Mouse (Mus musculus): ENCODE measurements around the gene Snx32. TPM values are rescaled to one million over a fixed set of nuclear protein-coding genes. Genes with fewer than 3 reads are reported as not detected.

The Snx32 gene
- polyA plus RNA-seq, 1 experiment = 34.1 TPM

GRCm38 (mm10) chr19:5459896-5460295 lies 50.4 kb downstream of the Snx32 start:
- Histone ChIP-seq H3K4me1 (ENCODE audit: control insufficient read depth, insufficient read depth, low read length) (peaks cover 14% of the 10 kb centered on the region), H3K4me3 (ENCODE audit: insufficient read depth, low read length) (peak overlapping the region; percentile 80), H3K27ac (ENCODE audit: insufficient read depth, low read depth, low read length) (0 out of 2 replicates have a peak overlapping the region, but pooled peaks have one; percentile 25)
- TF ChIP-seq CTCF (IDR thresholded peaks at IDR 0.05; ENCODE audit: low read depth, low read length) (no peak), POLR2A (IDR thresholded peaks at IDR 0.05; ENCODE audit: borderline replicate concordance, low read depth, low read length) (no peak)

- H3K4me3 ChIP-seq (ENCODE audit: insufficient read depth, low read length) = no peak overlapping the region
- H3K27ac ChIP-seq (ENCODE audit: insufficient read depth, low read depth, low read length) = no peak overlapping the region
- TF ChIP-seq POLR2A (IDR thresholded peaks at IDR 0.05; ENCODE audit: borderline replicate concordance, low read depth, low read length) (no peak), CTCF (IDR thresholded peaks at IDR 0.05; ENCODE audit: low read depth, low read length) (no peak)
- H3K4me1 ChIP-seq (ENCODE audit: control insufficient read depth, insufficient read depth, low read length) = peaks cover 14% of the 10 kb centered on the region
Observed at GRCm38 (mm10) chr19:5459019-5459418, 51.3 kb downstream of the Snx32 start.

- TF ChIP-seq POLR2A (IDR thresholded peaks at IDR 0.05; ENCODE audit: borderline replicate concordance, low read depth, low read length) (no peak), CTCF (IDR thresholded peaks at IDR 0.05; ENCODE audit: low read depth, low read length) (0 out of 2 replicates have a peak, but pooled peaks have one; percentile 19)
- Histone ChIP-seq H3K27ac (ENCODE audit: insufficient read depth, low read depth, low read length) (peak within 1 kb of the TSS; percentile 53), H3K4me1 (ENCODE audit: control insufficient read depth, insufficient read depth, low read length) (peaks cover 14% of the 10 kb centered on the region), H3K4me3 (ENCODE audit: insufficient read depth, low read length) (peak within 1 kb of the TSS; percentile 95)
Observed at GRCm38 (mm10) chr19:5457746-5458442, 52.4 kb downstream of the Snx32 start, which contains the start of gene Ccdc85b. Ccdc85b (minus strand) TSS chr19:5457894.

GRCm38 (mm10) chr19:5456922-5457745 lies 53.2 kb downstream of the Snx32 start:
- H3K4me3 ChIP-seq (ENCODE audit: insufficient read depth, low read length) = peak overlapping the region; percentile 95
- peak overlapping the region; percentile 53 for H3K27ac ChIP-seq (ENCODE audit: insufficient read depth, low read depth, low read length)
- TF ChIP-seq CTCF (IDR thresholded peaks at IDR 0.05; ENCODE audit: low read depth, low read length) = no peak
- TF ChIP-seq POLR2A (IDR thresholded peaks at IDR 0.05; ENCODE audit: borderline replicate concordance, low read depth, low read length) = peak; percentile 57; the same call in 1 of the 2 replicates
- peaks cover 14% of the 10 kb centered on the region for H3K4me1 ChIP-seq (ENCODE audit: control insufficient read depth, insufficient read depth, low read length)

- Histone ChIP-seq H3K4me3 (ENCODE audit: insufficient read depth, low read length) (peak overlapping the region; percentile 95), H3K27ac (ENCODE audit: insufficient read depth, low read depth, low read length) (no peak overlapping the region), H3K4me1 (ENCODE audit: control insufficient read depth, insufficient read depth, low read length) (peaks cover 10% of the 10 kb centered on the region)
- TF ChIP-seq CTCF (IDR thresholded peaks at IDR 0.05; ENCODE audit: low read depth, low read length) (no peak), POLR2A (IDR thresholded peaks at IDR 0.05; ENCODE audit: borderline replicate concordance, low read depth, low read length) (no peak)
Observed at GRCm38 (mm10) chr19:5456241-5456921, 54.0 kb downstream of the Snx32 start.

GRCm38 (mm10) chr19:5455568-5455967 lies 54.8 kb downstream of the Snx32 start:
- peaks cover 8% of the 10 kb centered on the region for H3K4me1 ChIP-seq (ENCODE audit: control insufficient read depth, insufficient read depth, low read length)
- no peak overlapping the region for H3K27ac ChIP-seq (ENCODE audit: insufficient read depth, low read depth, low read length)
- TF ChIP-seq CTCF (IDR thresholded peaks at IDR 0.05; ENCODE audit: low read depth, low read length) (no peak), POLR2A (IDR thresholded peaks at IDR 0.05; ENCODE audit: borderline replicate concordance, low read depth, low read length) (no peak)
- no peak overlapping the region for H3K4me3 ChIP-seq (ENCODE audit: insufficient read depth, low read length)

GRCm38 (mm10) chr19:5455037-5455436 lies 55.3 kb downstream of the Snx32 start:
- H3K27ac ChIP-seq (ENCODE audit: insufficient read depth, low read depth, low read length) = no peak overlapping the region
- H3K4me3 ChIP-seq (ENCODE audit: insufficient read depth, low read length) = no peak overlapping the region
- peaks cover 8% of the 10 kb centered on the region for H3K4me1 ChIP-seq (ENCODE audit: control insufficient read depth, insufficient read depth, low read length)
- no peak for TF ChIP-seq POLR2A (IDR thresholded peaks at IDR 0.05; ENCODE audit: borderline replicate concordance, low read depth, low read length)
- TF ChIP-seq CTCF (IDR thresholded peaks at IDR 0.05; ENCODE audit: low read depth, low read length) = no peak

GRCm38 (mm10) chr19:5451766-5452165 lies 58.6 kb downstream of the Snx32 start:
- peaks cover 9% of the 10 kb centered on the region for H3K4me1 ChIP-seq (ENCODE audit: control insufficient read depth, insufficient read depth, low read length)
- H3K4me3 ChIP-seq (ENCODE audit: insufficient read depth, low read length) = no peak overlapping the region
- no peak for TF ChIP-seq POLR2A (IDR thresholded peaks at IDR 0.05; ENCODE audit: borderline replicate concordance, low read depth, low read length)
- no peak for TF ChIP-seq CTCF (IDR thresholded peaks at IDR 0.05; ENCODE audit: low read depth, low read length)
- H3K27ac ChIP-seq (ENCODE audit: insufficient read depth, low read depth, low read length) = no peak overlapping the region

GRCm38 (mm10) chr19:5449673-5450072 lies 60.7 kb downstream of the Snx32 start:
- H3K27ac ChIP-seq (ENCODE audit: insufficient read depth, low read depth, low read length) = no peak overlapping the region
- H3K4me3 ChIP-seq (ENCODE audit: insufficient read depth, low read length) = no peak overlapping the region
- H3K4me1 ChIP-seq (ENCODE audit: control insufficient read depth, insufficient read depth, low read length) = peaks cover 5% of the 10 kb centered on the region
- no peak for TF ChIP-seq CTCF (IDR thresholded peaks at IDR 0.05; ENCODE audit: low read depth, low read length)
- no peak for TF ChIP-seq POLR2A (IDR thresholded peaks at IDR 0.05; ENCODE audit: borderline replicate concordance, low read depth, low read length)
